Comparison of ENCODE assay signal across 8 mouse cellular contexts in the genomic region with DNA sequence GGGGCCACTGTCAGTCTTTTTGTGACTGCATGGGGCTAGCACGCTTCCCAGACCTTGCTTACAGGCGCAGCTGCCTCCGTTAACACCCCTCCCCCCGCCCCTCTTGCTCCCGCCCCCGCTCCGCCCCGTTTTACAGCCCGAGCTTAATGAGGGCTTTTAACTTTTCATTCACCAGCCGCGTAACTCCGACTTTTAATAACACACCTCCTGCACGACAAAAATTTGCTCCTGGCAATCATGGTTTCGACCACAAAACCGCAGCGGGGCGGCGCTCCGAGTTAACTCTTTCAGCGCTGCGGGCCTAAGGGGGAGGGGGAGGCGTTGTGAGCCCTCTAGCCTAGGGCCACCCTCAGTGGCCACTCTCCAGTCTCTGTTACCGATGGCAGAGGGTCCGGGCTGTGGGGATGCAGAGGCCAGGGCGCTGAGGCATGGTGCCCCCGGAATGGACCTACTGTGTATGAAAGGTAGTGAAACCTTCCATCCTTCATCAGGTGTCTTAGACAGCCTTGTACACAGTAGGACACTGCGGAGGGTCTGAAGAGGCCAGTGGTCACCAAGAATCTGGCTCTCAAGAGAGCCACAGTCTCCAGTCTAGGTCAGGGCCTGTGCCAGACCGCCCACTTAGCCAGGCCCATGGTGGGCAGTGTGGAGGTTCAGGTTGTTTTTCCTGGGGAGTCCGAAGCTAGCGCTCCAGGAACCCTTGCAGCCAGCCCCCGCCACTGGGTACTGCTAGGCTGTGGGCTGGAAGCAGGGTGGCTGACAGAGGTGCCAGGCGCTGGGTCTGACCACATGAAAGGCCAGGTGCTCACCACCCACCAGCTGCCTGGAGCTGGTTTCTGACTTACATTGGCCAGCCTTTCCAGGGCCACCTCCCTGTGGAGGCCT. TPM values are rescaled to one million over a fixed set of nuclear protein-coding genes. Genes with fewer than 3 reads are reported as not detected.
DNase-seq lines count a peak whose midpoint lies in the region; ATAC-seq and TF ChIP-seq lines count a peak whose summit lies in the region.

No protein-coding gene starts in this region.

- H3K4me2 ChIP-seq in forebrain, postnatal 0 days (ENCODE audit: low read depth), result peak overlapping the region; percentile 53
- H3K4me2 ChIP-seq in kidney, embryonic 16.5 days (replicated peaks; ENCODE audit: low read depth, low read length), result peak overlapping the region; percentile 58
- peak overlapping the region; percentile 74 for H3K4me2 ChIP-seq in stomach, embryonic 15.5 days

- H3K4me1 ChIP-seq in forebrain, postnatal 0 days (ENCODE audit: insufficient read depth), result peaks cover 8% of the 10 kb centered on the region; the same call in 1 of the 2 replicates
- H3K4me1 ChIP-seq in kidney, embryonic 16.5 days (ENCODE audit: insufficient read depth, low read length), result peaks cover 27% of the 10 kb centered on the region
- H3K4me1 ChIP-seq in stomach, embryonic 15.5 days, result peaks cover 61% of the 10 kb centered on the region

- no peak for ATAC-seq in cerebellum, adult (ENCODE audit: insufficient number of reproducible peaks, low FRiP score, low TSS enrichment)
- peak; percentile 34 for ATAC-seq in forebrain, postnatal 0 days
- peak; percentile 49 for ATAC-seq in kidney, embryonic 16.5 days (ENCODE audit: low FRiP score, low TSS enrichment)
- ATAC-seq in stomach, embryonic 15.5 days (ENCODE audit: insufficient read depth, low FRiP score, low read depth), result no peak

- no peak for TF ChIP-seq CTCF in forebrain, postnatal 0 days (IDR thresholded peaks at IDR 0.05; ENCODE audit: low read depth)

- H3K36me3 ChIP-seq in forebrain, postnatal 0 days (ENCODE audit: insufficient read depth), result no peaks in the 10 kb centered on the region
- no peaks in the 10 kb centered on the region for H3K36me3 ChIP-seq in kidney, embryonic 16.5 days (ENCODE audit: insufficient read depth, low read length)
- H3K36me3 ChIP-seq in stomach, embryonic 15.5 days, result no peaks in the 10 kb centered on the region

- H3K9me3 ChIP-seq in forebrain, postnatal 0 days (ENCODE audit: low read length), result no peaks in the 10 kb centered on the region
- no peaks in the 10 kb centered on the region for H3K9me3 ChIP-seq in kidney, embryonic 16.5 days (ENCODE audit: low read length)
- no peaks in the 10 kb centered on the region for H3K9me3 ChIP-seq in stomach, embryonic 15.5 days

- peak overlapping the region; percentile 31 for H3K9ac ChIP-seq in forebrain, postnatal 0 days
- H3K9ac ChIP-seq in kidney, embryonic 16.5 days (replicated peaks; ENCODE audit: low read length), result peak overlapping the region; percentile 44; the same call in 1 of the 2 replicates
- H3K9ac ChIP-seq in stomach, embryonic 15.5 days, result peak overlapping the region; percentile 16; the same call in 1 of the 2 replicates

- WGBS in forebrain, postnatal 0 days, result 12% methylated on average over 32 of the region's 32 CpGs
- 10% methylated on average over 32 of the region's 32 CpGs for WGBS in kidney, embryonic 16.5 days
- 15% methylated on average over 32 of the region's 32 CpGs for WGBS in stomach, embryonic 15.5 days

- H3K27me3 ChIP-seq in forebrain, postnatal 0 days (ENCODE audit: insufficient read depth, low read length), result peaks cover 19% of the 10 kb centered on the region
- H3K27me3 ChIP-seq in kidney, embryonic 16.5 days (ENCODE audit: insufficient read depth, low read length), result peaks cover 65% of the 10 kb centered on the region
- peaks cover 30% of the 10 kb centered on the region for H3K27me3 ChIP-seq in stomach, embryonic 15.5 days (replicated peaks)

- H3K27ac ChIP-seq in forebrain, postnatal 0 days (ENCODE audit: low read depth, low read length), result no peak overlapping the region
- no peak overlapping the region for H3K27ac ChIP-seq in kidney, embryonic 16.5 days (ENCODE audit: low read length)
- peak overlapping the region; percentile 76 for H3K27ac ChIP-seq in stomach, embryonic 15.5 days

- peak; percentile 39 to 48 for DNase-seq in cerebellum, postnatal 10 days
- peak; percentile 74 for DNase-seq in ZHBTc4 (ENCODE audit: low read depth, low spot score)
- peak; percentile 49 for DNase-seq in forebrain, postnatal 0 days
- DNase-seq in lung, postnatal 36 days, result peak; percentile 51
- no peak for DNase-seq in layer of hippocampus, adult 11-12 months (ENCODE audit: low spot score)

- peak overlapping the region; percentile 31 for H3K4me3 ChIP-seq in forebrain, postnatal 0 days (ENCODE audit: low read depth, low read length)
- H3K4me3 ChIP-seq in kidney, embryonic 16.5 days (ENCODE audit: low read length), result peak overlapping the region; percentile 44
- peak overlapping the region; percentile 40 for H3K4me3 ChIP-seq in stomach, embryonic 15.5 days (replicated peaks)

RNA-seq across cellular contexts. Expression of gene Grhl3, which starts 3.0 kb away (rescaled TPM):
- total RNA-seq in forebrain, postnatal 0 days (2014; rRNA removed), result 1.0 and 1.5 TPM in 2 replicates
- polyA plus RNA-seq in forebrain, postnatal 0 days (2015; fragmentation: Nextera tagmentation; extraction: Ambion mirVana), result 0.44 and 0.76 TPM in 2 replicates
- 3.6 and 4.9 TPM in 2 replicates for polyA plus RNA-seq in kidney, embryonic 16.5 days (2015; fragmentation: Nextera tagmentation; extraction: Ambion mirVana)
- 25.9 and 37.0 TPM in 2 replicates for polyA plus RNA-seq in stomach, embryonic 15.5 days (2015; fragmentation: Nextera tagmentation; extraction: Ambion mirVana)

Comparison
In these comparisons a context has a peak if more than half of its experiments do, and no peak if none do; other contexts are left out.
1. ATAC-seq: peak in forebrain, postnatal 0 days (single experiment) and kidney, embryonic 16.5 days (single experiment); none in cerebellum, adult (single experiment) and stomach, embryonic 15.5 days (single experiment).
2. Peak in every context shown above with its lines, with median percentiles within 50 percentile points of each other: H3K4me2 ChIP-seq, H3K4me3 ChIP-seq and H3K9ac ChIP-seq.